Mouse (Mus musculus) heart, postnatal 0 days (tissue): Measurements from ENCODE around the gene Nle1.
"Not testable (repeated sequence)": the region's sequence is repeated elsewhere in the genome, so short reads cannot be mapped to it uniquely, and the experiment has no call there.

Source experiments
- CTCF ChIP-seq: IDR thresholded peaks from 2 replicates; pipeline ENCODE4 v1.5.1; 2016; ENCODE audit warnings: antibody characterized with exemption, control low read depth, low read depth
- EP300 ChIP-seq: IDR thresholded peaks from 2 replicates; pipeline ENCODE4 v1.6.1; 2016; ENCODE audit warnings: antibody characterized with exemption, low read depth

GRCm38 (mm10) chr11:82931161-82931560, 22.9 kb upstream of the Nle1 start:
- not testable (repeated sequence) for TF ChIP-seq CTCF, EP300
